Mouse (Mus musculus) lung, postnatal 0 days (tissue): ENCODE measurements around the gene Ccp110.

Experiments
- CTCF ChIP-seq: IDR thresholded peaks from 2 replicates; pipeline ENCODE4 v1.5.1; 2016; ENCODE audit warnings: antibody characterized with exemption, mild to moderate bottlenecking
- EP300 ChIP-seq: IDR thresholded peaks from 2 replicates; pipeline ENCODE4 v1.6.1; 2016; ENCODE audit warnings: antibody characterized with exemption, mild to moderate bottlenecking, control low read depth

- TF ChIP-seq CTCF (no peak), EP300 (no peak)
These were observed 39.3 kb downstream of the Ccp110 start for GRCm38 (mm10) chr7:118751625-118752024.
